Mouse (Mus musculus) large intestine, adult 2 months (tissue): ENCODE results near the gene Sell. TPM values are rescaled to one million over a fixed set of nuclear protein-coding genes. Genes with fewer than 3 reads are reported as not detected.
"Not testable (repeated sequence)": the region's sequence is repeated elsewhere in the genome, so short reads cannot be mapped to it uniquely, and the experiment has no call there.

Experiments
- DNase-seq: peaks from one replicate; pipeline ENCODE4 v3.0.0-alpha.2; 2012; ENCODE audit warnings: low read depth, low spot score
- WGBS: fragments of 180-500 bp; shearing (Covaris S2); methylation state at CpG from one replicate; pipeline ENCODE4 v1.1.7; 2018; 5-methylcytosine and 5-hydroxymethylcytosine counted together
- polyA plus RNA-seq: library from polyadenylated mRNA; depleted of rRNA; stranded (reverse); fragments of >200 nt; gene quantifications from 2 replicates; pipeline ENCODE4 v1.2.3, GENCODE M21; 2012; rRNA removed

The Sell gene
- 3.0 and 3.4 TPM in 2 replicates for polyA plus RNA-seq

DNA sequence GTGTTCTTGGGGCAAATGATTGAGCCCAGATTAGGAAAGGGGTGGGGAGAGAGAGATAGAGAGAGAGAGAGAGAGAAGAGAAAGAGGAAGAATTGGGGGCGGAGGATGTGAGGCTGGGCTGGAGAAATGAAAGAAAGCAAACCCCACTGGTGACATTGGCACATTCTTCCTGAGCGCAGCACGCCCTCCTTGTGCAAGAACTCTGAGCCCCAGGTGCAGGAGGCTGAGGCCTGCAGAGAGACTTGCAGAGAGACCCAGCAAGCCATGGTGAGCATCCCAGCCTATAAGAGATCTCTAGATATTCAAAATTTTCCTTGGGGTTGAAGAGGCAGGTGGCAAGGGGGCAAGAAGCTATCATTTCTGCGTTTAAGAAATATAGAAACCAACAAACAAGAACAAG, at the start of gene Sell:
Gene Sell (plus strand): TSS at position 58 of the 400 bp plus-strand sequence.
- DNase-seq: no peak
- 60% methylated on average over 4 of the region's 4 CpGs for WGBS

DNA sequence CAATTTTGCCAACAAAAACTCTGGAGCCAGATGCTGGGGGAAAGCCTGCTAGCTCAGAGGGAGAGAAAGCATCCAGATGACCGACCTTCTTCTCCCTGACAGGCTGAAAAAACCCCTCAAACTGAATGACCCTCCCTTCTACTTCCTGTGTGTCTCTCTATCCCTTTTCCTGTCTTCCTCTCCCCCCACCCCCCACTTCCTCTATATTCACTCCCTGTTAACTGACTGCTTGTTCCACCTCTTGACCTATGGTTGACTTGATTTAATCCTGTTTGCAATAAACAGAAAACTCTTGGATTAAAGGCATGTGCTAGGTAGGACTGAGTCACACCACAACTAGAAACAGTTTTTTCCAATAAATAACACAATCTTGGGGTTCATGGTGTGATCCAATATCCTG, 47.2 kb upstream of the Sell start:
- DNase-seq: no peak
- 48% methylated on average over 1 of the region's 1 CpGs for WGBS

DNA sequence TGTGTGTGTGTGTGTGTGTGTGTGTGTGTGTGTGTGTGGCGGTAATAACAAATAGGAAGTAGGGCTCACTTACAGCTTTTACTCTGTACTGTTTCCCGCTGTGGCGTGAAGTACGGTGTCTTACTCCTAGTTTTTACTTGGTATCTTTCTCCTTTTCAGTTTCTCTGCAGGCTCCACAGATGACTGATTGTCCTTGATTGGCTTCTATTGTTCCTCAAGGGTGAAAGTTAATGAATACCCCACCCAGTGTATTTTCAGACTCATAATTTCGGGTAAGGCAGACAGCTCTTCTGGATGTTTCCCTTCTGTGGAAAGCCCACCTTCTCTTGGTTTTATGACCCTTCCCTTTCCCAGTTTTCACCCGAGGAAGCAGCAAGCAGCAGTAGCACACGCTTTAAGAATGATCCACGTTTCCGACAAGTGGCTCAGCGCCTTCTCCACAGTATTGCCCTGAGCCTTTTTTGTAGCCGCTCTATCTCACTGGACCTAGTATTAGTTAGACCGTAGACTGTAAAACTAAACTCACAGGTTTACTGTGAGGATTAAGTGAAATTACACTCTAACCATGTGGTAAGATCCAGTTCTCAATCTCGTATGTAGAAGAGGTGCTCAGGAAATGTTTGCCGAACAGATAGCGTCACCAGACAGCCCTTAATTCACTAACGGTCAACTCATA, 43.4 kb upstream of the Sell start:
- 71% methylated on average over 16 of the region's 16 CpGs for WGBS
- no peak for DNase-seq

DNA sequence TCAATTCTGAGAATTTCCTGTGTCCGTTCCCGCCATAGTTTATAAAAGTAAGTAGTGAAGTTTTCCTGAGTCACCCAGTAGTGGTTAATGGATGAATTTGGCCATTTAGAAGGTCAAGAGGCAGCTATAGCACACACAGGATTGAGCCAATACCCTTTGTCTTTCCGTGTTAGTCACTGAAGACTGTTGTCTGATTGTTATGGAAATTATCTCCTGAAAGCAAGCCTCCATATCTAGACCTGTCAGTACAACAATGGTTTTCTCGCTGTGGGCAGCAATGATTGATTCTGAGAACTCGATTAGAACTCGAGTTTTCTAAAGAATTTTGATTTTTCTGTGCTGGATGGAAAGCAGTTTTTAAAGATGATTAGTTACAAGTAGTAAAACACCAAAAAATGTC, 42.0 kb upstream of the Sell start:
- WGBS: 83% methylated on average over 6 of the region's 6 CpGs
- DNase-seq: no peak

DNA sequence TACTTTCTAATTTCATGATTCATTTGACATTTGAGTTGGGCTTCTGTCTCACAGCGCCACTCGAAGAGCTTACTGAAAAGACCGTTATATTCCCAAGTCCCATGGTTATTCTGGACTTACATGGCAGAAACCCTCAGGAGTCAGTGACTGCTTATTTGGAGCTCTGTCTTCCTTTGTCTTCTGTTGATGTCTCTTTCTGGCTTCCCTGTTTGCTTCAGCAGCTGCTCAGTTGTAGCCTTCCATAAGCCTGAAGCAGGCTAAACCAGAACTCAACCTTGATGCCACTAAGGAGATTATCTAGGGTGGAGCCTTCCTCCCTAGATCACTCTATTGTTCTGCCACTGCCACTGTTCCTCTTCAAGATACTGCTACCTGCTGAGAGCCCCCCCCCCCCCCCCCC, 41.0 kb upstream of the Sell start:
- WGBS: 84% methylated on average over 3 of the region's 3 CpGs
- DNase-seq: not testable (repeated sequence)

DNA sequence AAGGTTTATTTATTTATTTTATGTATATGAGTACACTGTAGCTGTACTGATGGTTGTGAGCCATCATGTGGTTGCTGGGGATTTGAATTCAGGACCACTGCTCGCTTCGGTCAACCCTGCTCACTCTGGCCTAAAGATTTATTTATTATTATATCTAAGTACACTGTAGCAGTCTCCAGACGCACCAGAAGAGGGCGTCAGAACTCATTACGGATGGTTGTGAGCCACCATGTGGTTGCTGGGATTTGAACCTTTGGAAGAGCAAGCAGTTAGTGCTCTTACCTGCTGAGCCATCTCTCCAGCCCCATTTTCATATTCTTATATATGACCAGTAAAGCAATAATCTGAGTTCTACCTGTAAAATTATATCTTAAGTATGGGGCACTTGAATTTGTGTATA, 39.7 kb upstream of the Sell start:
- not testable (repeated sequence) for DNase-seq
- 85% methylated on average over 5 of the region's 5 CpGs for WGBS

DNA sequence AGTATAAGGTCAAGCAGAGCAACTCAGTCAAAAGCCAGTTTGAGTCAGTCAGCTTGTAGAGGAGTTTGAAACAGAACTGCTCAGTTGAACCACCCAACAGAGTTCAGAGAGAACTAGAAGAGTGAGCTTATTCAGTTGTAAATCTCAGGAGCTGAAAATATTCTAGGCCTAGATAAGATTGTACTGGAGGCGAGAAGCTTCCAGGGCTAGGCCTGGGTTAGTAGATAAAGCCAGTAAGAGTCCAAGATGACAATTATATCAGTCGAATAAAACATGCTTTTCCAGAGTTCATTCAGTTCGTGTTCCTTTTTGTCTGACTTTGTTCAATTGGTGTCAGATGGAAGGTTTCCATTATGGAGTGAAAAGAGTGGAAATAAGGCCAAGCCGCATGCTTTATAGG, 36.1 kb upstream of the Sell start:
- 89% methylated on average over 4 of the region's 4 CpGs for WGBS
- no peak for DNase-seq

DNA sequence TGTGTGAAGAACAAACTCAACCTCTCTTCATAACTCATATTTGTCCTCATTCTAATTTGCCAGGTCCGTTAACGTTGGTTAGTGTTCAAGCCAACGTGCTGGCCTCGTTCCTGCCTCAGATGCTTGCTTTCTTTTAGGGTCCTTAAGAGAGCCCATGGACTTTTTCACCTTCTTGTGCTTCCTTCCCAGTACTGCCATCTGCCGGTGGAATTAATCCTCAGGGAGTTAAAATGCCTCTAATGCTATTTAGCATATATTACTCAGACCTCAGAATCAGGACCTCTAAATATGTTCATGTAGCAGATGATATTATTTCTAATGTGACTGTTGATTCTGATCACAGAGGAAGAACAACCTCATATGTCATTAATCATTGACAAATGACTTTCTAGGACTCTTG, 34.4 kb upstream of the Sell start:
- no peak for DNase-seq
- 67% methylated on average over 5 of the region's 5 CpGs for WGBS

DNA sequence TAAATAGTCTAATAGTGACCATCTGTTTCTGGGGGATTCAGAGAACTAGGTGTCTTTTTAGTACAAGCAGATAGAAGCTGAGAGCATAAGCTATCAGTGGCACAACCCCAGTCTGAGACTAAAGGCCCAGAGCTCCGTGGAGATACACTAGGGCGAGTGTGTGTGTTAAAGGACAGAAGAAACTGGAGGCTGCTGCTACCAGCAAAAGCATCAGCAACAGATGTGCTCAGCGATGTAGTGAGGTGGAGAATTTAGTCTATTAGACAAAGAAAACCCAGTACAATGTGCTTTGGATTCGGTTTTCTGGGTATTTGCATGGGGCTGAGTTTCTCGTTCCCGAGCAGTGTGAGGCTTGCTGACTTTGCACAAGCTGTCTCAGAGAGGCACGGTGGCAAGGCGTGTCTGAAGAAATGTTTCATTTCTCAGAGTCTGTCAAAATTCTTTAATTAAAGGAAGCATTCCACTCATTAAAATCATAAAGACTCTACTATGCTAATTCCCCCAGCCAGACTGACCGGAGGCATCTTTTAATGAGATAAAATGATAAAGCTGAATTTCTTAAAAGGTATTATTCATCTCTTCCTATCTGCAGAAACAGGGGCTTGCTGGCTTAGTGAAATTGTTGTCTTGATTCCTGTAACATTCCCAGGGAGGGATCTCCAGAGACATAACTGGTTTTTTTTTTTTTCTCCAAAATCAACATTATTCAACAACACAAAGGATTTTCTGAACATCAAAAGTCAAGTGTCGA, 21.2 kb upstream of the Sell start:
- WGBS: 81% methylated on average over 10 of the region's 10 CpGs
- no peak for DNase-seq

DNA sequence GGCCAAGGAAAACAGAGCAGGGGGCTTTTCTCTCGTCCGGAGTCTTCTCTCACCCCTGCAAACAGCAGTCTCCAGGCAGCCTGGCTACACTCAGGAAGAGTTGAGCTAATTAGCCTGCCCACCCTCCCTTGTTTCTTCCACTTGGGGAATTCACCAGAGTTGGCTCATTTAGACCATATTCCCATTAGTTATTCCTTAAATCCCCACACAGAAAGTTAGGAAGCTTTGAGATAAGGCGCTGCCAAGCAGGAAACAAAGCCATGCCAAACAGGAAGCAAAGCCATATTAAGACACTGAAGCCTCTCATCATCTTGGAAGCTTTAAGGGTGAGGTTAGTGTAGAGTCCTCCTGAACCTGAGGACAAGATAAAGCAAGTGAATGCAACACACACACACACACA, 18.2 kb upstream of the Sell start:
- DNase-seq: no peak
- 48% methylated on average over 3 of the region's 3 CpGs for WGBS

DNA sequence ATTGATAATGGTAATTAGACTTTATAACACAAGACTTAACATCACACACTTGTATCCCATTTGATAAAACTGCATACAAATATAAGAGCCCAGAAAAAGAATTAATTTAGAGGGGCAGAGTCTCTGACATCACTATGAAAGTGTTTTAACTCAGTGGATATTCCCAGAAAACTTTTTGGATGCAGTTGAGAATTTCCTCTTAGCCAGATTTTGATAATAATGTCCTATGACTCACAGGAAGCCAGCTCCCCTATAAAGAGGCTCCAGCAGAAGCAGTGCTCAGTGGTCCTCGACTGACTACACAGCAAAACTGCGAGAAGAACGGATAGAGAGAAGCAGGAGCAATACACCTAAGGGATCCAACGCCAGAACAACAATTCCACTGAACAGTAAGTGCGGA, 13.8 kb upstream of the Sell start, which contains the start of gene Sele:
Gene Sele (plus strand): TSS at position 301 of the 400 bp plus-strand sequence.
- WGBS: 65% methylated on average over 5 of the region's 5 CpGs

DNA sequence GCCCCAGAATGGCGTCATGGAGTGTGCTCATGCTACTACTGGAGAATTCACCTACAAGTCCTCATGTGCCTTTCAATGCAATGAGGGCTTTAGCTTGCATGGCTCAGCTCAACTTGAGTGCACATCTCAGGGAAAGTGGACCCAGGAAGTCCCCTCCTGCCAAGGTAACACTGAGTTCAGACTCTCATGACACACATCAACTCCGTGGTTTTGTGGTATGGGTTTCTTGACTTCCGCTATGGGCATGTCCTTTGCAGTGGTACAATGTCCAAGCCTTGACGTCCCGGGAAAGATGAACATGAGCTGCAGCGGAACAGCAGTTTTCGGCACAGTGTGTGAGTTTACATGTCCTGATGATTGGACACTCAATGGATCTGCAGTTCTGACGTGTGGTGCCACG, 8.2 kb upstream of the Sell start:
- 88% methylated on average over 9 of the region's 9 CpGs for WGBS
- no peak for DNase-seq

More for the DNA sequence above, 13.8 kb upstream of the Sell start, which contains the start of gene Sele:
- DNase-seq: no peak

DNA sequence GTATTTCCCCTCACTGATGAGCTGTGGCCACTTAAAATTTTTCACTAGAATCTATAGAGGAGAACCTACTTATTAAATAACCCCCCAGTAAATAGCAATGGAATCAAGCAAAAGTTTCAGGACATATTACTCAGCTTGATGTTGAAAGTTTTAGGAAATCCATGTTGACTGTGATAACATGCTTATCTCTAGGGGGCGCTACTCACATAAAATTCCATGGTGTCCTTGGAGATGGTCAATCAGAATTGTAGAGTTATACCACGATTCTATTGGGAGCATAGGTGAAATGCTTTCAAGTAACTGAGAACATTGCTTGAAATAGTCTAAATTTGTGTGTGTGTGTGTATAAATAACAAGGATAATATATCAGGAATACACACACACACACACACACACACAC, 7.0 kb upstream of the Sell start:
- DNase-seq: no peak
- 25% methylated on average over 2 of the region's 2 CpGs for WGBS

DNA sequence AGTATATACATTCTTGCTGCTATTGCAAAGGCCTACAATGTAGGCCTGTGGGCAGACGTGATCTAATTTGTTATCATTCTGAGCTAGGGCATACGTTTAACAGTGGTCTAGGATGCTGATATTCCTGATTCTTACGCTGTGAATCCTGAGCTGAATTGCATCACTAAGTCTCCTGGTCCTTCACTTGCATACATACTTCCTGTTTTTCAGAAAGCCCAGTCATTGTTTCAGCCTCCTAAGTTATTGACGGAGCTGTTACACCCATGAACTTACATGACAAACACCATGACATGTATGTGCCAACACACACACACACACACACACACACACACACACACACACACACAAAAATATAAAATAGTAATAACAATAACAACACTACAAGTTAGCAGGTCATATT, 1.7 kb upstream of the Sell start:
- 85% methylated on average over 4 of the region's 4 CpGs for WGBS
- no peak for DNase-seq

DNA sequence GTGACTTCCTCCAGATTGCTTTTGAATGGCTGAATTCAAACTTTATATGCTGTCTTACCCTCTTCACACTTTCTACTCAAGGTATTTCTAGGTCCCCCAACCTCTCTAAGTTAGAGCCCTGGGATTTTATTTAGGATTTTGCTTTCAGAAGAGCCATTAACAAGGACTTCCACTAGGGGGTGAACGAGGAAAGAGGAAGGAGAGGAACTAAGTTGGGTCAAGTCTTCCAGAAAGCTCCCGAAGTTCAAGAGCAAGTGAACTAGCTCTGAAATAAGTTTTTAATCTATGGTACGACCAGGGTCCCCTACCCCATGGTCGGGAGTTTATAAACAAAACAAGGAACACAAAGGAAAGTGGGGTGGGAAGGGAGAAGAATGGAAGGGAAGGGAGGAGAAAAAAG, 504 bp upstream of the Sell start:
- no peak for DNase-seq
- 16% methylated on average over 4 of the region's 4 CpGs for WGBS

DNA sequence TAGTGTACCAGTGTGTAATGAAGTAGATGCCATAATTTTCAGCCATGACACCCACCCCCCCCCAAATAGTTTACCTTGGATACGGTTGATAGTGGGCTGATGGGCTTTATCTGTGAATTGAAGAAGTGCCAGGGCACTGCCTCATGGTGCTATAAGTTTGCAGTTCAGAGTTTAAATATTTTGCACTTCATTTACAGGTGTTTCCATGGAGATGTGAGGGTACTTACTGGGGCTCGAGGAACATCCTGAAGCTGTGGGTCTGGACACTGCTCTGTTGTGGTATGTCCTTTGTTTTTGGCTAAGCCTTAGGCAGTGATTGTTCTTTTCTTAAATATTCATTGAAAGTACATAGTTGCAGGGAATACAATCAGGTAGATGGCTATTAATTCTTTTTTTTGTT, 1.1 kb downstream of the Sell start:
- DNase-seq: no peak
- WGBS: 39% methylated on average over 2 of the region's 2 CpGs

DNA sequence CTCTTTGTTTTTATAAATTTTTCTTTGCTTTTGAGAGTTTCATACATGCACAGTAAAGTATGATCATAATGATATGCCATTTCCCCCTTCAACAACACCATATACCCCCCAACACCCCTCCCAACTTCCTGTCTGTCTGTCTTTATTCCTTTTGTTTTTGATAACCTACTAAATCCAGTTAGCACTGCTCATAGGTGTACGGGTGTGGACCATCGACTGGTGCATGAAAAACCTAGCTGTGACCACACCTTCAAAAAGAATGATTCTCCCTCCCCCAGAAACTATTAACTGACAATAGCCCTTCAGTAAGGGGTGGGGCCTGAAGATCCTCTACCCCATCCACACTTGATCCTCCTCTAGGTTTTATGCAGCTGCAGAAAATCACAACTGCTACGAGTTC, 2.0 kb downstream of the Sell start:
- no peak for DNase-seq
- 9% methylated on average over 3 of the region's 3 CpGs for WGBS

DNA sequence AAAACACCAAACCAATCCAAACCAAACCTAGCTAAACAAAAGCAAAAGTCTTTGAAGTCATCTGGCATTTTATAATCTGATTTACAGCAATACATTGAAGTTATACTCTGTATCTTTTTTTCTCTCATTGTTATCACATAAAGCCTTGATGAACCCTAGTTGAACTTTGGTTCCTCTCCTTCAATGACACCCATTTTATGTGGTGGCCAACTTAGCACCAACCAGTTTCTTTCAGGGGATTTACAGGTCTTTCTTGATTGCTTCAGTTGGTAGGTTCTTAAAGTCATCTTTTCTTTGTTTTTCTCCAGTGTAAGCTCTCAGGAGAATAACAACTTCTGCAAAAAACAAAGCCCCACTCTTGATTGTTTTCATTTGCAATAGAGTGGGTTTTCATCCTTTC, 7.5 kb downstream of the Sell start:
- no peak for DNase-seq

DNA sequence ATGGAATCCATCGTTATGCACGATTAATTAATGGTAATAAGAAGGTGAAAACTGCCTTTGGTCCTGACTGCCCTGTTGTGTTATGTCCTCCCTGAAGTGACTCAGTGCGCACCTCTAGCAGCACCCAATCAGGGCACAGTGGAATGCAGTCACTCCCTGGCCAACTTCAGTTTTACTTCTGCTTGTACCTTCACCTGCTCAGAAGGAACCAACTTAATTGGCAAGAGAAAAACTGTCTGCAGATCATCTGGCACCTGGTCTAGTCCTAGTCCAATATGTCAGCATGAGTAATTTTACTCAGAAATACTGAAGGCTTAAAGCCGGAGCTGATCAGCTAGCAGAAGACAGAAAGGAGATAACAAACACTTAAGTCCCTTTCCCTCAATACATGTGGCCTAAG, 8.7 kb downstream of the Sell start:
- WGBS: 89% methylated on average over 4 of the region's 4 CpGs
- no peak for DNase-seq

DNA sequence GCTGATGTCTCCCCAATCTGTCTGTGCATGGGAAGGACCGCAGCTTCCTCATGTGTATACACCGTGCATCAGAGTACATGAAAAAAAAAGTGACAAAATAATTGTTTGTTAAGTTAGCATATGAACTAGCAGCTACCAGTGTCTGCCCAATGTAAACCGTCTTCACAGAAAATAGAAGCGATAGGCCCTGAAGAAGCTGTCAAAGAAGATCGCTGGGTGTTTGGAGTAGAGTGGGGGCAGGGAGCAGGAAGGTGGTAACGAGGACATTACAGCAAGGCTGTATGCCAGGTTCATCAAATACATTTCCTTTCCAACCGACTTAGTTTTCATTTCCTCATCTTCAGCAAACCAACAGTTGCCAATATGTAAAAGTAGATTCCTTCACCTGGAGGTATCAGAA, 9.3 kb downstream of the Sell start:
- no peak for DNase-seq
- WGBS: 64% methylated on average over 7 of the region's 7 CpGs

DNA sequence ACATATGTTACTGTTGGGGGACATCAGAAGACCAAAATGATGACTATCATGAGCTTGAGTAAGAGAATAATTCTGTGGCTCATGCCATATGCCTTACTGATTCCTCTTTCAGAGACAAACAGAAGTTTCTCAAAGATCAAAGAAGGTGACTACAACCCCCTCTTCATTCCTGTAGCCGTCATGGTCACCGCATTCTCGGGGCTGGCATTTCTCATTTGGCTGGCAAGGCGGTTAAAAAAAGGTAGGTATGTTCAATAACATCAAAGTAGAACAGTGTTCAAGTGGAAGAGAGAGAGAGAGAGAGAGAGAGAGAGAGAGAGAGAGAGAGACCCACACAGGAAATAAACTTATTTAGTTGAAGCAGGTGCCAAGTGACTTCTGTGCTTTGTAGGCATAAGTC, 10.2 kb downstream of the Sell start:
- no peak for DNase-seq
- WGBS: 86% methylated on average over 4 of the region's 4 CpGs
